Mouse (Mus musculus) kidney, postnatal 14 days (tissue): ENCODE results near the gene Arhgef18.

Source experiments
- DNase-seq: peaks from one replicate; pipeline ENCODE4 v3.0.0; 2022; ENCODE audit warnings: mixed read lengths

The Arhgef18 gene

GRCm38 (mm10) chr8:3464309-3464708 lies 71.5 kb downstream of the Arhgef18 start:
- DNase-seq: peak; percentile 53

GRCm38 (mm10) chr8:3467006-3467885 lies 74.4 kb downstream of the Arhgef18 start, which contains the start of gene Pex11g:
Gene Pex11g (minus strand): TSS chr8:3467680.
- DNase-seq: peak; percentile 99

GRCm38 (mm10) chr8:3467886-3468545 lies 75.2 kb downstream of the Arhgef18 start:
- no peak for DNase-seq

GRCm38 (mm10) chr8:3468838-3469237 lies 76.0 kb downstream of the Arhgef18 start:
- no peak for DNase-seq

GRCm38 (mm10) chr8:3470562-3470961 lies 77.8 kb downstream of the Arhgef18 start, which contains the start of gene Tex45:
Gene Tex45 (plus strand): TSS chr8:3470862.
- DNase-seq: no peak

- DNase-seq: no peak
Measured at GRCm38 (mm10) chr8:3475715-3476429, 83.1 kb downstream of the Arhgef18 start.

- DNase-seq: no peak
Measured at GRCm38 (mm10) chr8:3480221-3480785, 87.5 kb downstream of the Arhgef18 start.

- DNase-seq: no peak
Measured at GRCm38 (mm10) chr8:3481605-3482004, 88.8 kb downstream of the Arhgef18 start.

- no peak for DNase-seq
Measured at GRCm38 (mm10) chr8:3482240-3482740, 89.5 kb downstream of the Arhgef18 start.

- no peak for DNase-seq
Measured at GRCm38 (mm10) chr8:3483546-3483945, 90.7 kb downstream of the Arhgef18 start.

- DNase-seq: no peak
Measured at GRCm38 (mm10) chr8:3485192-3485591, 92.4 kb downstream of the Arhgef18 start.

GRCm38 (mm10) chr8:3492901-3493844 lies 100.4 kb downstream of the Arhgef18 start, which contains the start of gene Zfp358:
Gene Zfp358 (plus strand): TSS chr8:3493138.
- DNase-seq: peak; percentile 87

- DNase-seq: no peak
Measured at GRCm38 (mm10) chr8:3493845-3494208, 101.0 kb downstream of the Arhgef18 start.

- DNase-seq: no peak
Measured at GRCm38 (mm10) chr8:3495578-3496427, 103.0 kb downstream of the Arhgef18 start.

- DNase-seq: no peak
Measured at GRCm38 (mm10) chr8:3496428-3496748, 103.6 kb downstream of the Arhgef18 start.

GRCm38 (mm10) chr8:3498583-3498982 lies 105.8 kb downstream of the Arhgef18 start:
- no peak for DNase-seq

GRCm38 (mm10) chr8:3499751-3500150 lies 106.9 kb downstream of the Arhgef18 start:
- no peak for DNase-seq

GRCm38 (mm10) chr8:3500235-3501090 lies 107.7 kb downstream of the Arhgef18 start, which contains the start of gene Mcoln1:
Gene Mcoln1 (plus strand): TSS chr8:3500457.
- DNase-seq: peak; percentile 99

- no peak for DNase-seq
Measured at GRCm38 (mm10) chr8:3502217-3502616, 109.4 kb downstream of the Arhgef18 start.
